Mouse (Mus musculus) limb, embryonic 15.5 days (tissue): ENCODE measurements at regions not wholly inside any gene's neighbourhood (a gene's known extent, or its start where the extent isn't known, plus 50 kb on each side); places are given as distances from the start of the nearest gene placed in this dataset.

Experiments used
- ATAC-seq: fragments of 200-750 bp; cut with Nextera tagmentation; 2 replicates; pipeline ENCODE4 v1.8.0; 2017; ENCODE audit warnings: low read depth, moderate TSS enrichment; ENCODE audit not compliant: insufficient number of reproducible peaks, low FRiP score, low TSS enrichment
- H3K27ac ChIP-seq: fragments of 300-500 bp; sonication (generic); 2 replicates; pipeline ENCODE4 v1.5.1; 2015; ENCODE audit warnings: moderate library complexity, mild to moderate bottlenecking, inconsistent platforms
- H3K27me3 ChIP-seq: fragments of 300-500 bp; sonication (generic); 2 replicates; pipeline ENCODE4 v1.6.1; 2015; ENCODE audit warnings: inconsistent platforms
- H3K36me3 ChIP-seq: fragments of 300-500 bp; sonication (generic); 2 replicates; pipeline ENCODE4 v1.6.1; 2015; ENCODE audit warnings: inconsistent platforms
- H3K4me1 ChIP-seq: fragments of 300-500 bp; sonication (generic); 2 replicates; pipeline ENCODE4 v1.6.1; 2015; ENCODE audit warnings: inconsistent platforms
- H3K4me2 ChIP-seq: fragments of 300-500 bp; sonication (generic); 2 replicates; pipeline ENCODE4 v1.6.1; 2015; ENCODE audit warnings: mild to moderate bottlenecking, inconsistent platforms
- H3K4me3 ChIP-seq: fragments of 300-500 bp; sonication (generic); 2 replicates; pipeline ENCODE4 v1.5.1; 2015; ENCODE audit warnings: mild to moderate bottlenecking, inconsistent platforms
- H3K9ac ChIP-seq: fragments of 300-500 bp; sonication (generic); 2 replicates; pipeline ENCODE4 v1.6.1; 2015; ENCODE audit warnings: inconsistent platforms
- H3K9me3 ChIP-seq: fragments of 300-500 bp; sonication (generic); 2 replicates; pipeline ENCODE4 v1.6.1; 2016; ENCODE audit warnings: inconsistent platforms
- WGBS: fragments of 180-500 bp; shearing (Covaris S2); methylation state at CpG from one replicate; pipeline ENCODE4 v1.1.7; 2015; 5-methylcytosine and 5-hydroxymethylcytosine counted together

DNA sequence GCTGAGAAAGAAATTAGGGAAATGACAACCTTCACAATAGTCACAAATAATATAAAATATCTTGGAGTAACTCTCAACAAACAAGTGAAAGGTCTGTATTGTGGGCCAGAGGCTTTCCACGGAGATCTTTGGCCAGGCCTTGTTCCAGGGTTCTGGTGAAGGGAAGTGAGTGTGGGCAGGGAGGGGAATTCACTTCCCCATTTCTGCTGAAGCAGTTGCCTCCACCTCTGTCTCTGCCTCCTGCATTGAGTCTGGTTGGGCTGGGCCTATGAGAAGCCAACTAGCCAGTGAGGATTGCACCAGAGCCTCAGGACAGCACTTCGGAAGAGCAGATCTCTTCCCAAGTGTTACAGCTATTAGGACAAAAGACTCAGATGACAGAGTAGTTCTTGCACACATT lies 294.9 kb upstream of the Ascc3 start:
- ATAC-seq, result no peak
- Histone ChIP-seq H3K27me3 (no peaks in the 10 kb centered on the region), H3K4me1 (no peaks in the 10 kb centered on the region), H3K9me3 (no peaks in the 10 kb centered on the region), H3K36me3 (no peaks in the 10 kb centered on the region), H3K9ac (no peak overlapping the region), H3K27ac (no peak overlapping the region), H3K4me2 (no peak overlapping the region), H3K4me3 (no peak overlapping the region)
- WGBS, result 87% methylated on average over 2 of the region's 2 CpGs

DNA sequence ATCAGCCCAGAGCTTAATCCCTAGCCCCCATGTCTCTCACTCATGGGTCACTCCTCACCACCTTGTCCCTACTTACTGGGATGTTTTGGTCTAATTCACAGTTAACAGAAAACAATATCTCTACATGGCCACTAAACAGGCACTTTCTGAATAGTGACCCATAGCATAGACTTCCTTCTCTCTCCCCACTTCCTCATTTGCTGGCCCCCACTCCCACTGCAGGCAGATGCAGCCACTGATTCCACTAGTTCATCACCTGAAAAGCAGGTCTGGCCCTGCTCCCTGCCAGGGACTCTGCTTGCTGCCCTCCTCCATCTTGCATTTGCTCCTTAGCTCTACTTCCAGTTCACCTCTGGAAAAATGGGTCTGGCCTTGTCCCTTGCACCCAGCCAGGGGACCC lies 280.5 kb upstream of the Ascc3 start:
- Histone ChIP-seq H3K27ac (no peak overlapping the region), H3K27me3 (no peaks in the 10 kb centered on the region), H3K36me3 (no peaks in the 10 kb centered on the region), H3K4me2 (no peak overlapping the region), H3K4me1 (no peaks in the 10 kb centered on the region), H3K9ac (no peak overlapping the region), H3K9me3 (no peaks in the 10 kb centered on the region), H3K4me3 (no peak overlapping the region)
- ATAC-seq, result 0 out of 2 replicates have a peak, but pooled peaks have one; percentile 24

DNA sequence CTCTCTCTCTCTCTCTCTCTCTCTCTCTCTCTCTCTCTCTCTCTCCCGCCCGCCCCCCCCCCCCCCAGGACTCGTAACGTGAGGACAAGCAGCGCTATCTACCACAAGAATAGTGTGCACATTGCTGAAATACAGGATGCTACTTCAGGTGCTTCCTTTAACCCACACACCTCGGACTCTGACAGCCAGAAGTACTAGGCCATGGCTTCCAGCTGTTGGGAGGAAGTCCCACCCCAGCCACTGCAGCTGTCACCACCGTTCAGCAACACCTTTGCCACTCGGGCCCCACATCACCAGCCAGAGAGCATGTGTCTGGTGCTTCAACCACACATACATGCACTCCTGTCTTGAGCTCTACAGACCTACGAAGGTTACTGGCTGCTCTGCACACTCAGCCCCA lies 279.9 kb upstream of the Ascc3 start:
- no peaks in the 10 kb centered on the region for H3K9me3 ChIP-seq
- no peaks in the 10 kb centered on the region for H3K4me1 ChIP-seq

More for the DNA sequence above, 279.9 kb upstream of the Ascc3 start:
- ATAC-seq, result no peak
- H3K4me2 ChIP-seq, result no peak overlapping the region
- H3K4me3 ChIP-seq, result no peak overlapping the region
- 69% methylated on average over 7 of the region's 9 CpGs for WGBS
- no peaks in the 10 kb centered on the region for H3K27me3 ChIP-seq
- H3K9ac ChIP-seq, result no peak overlapping the region
- no peaks in the 10 kb centered on the region for H3K36me3 ChIP-seq
- no peak overlapping the region for H3K27ac ChIP-seq
